Mouse (Mus musculus) limb, embryonic 13.5 days (tissue): Measurements from ENCODE around the gene Shc2. TPM values are rescaled to one million over a fixed set of nuclear protein-coding genes. Genes with fewer than 3 reads are reported as not detected.

Experiments
- ATAC-seq: fragments of 200-750 bp; cut with Nextera tagmentation; 2 replicates; pipeline ENCODE4 v1.8.0; 2017; ENCODE audit warnings: low read depth, moderate number of reproducible peaks, moderate TSS enrichment; ENCODE audit not compliant: low FRiP score
- H3K27ac ChIP-seq: fragments of 300-500 bp; sonication (generic); 2 replicates; pipeline ENCODE4 v1.5.1; 2015; ENCODE audit warnings: inconsistent platforms, mild to moderate bottlenecking, moderate library complexity
- H3K27me3 ChIP-seq: fragments of 300-500 bp; sonication (generic); 2 replicates; pipeline ENCODE4 v1.6.1; 2015; ENCODE audit warnings: mild to moderate bottlenecking, inconsistent platforms
- H3K36me3 ChIP-seq: fragments of 300-500 bp; sonication (generic); 2 replicates; pipeline ENCODE4 v1.6.1; 2015; ENCODE audit warnings: inconsistent platforms, mild to moderate bottlenecking, moderate library complexity
- H3K4me1 ChIP-seq: fragments of 300-500 bp; sonication (generic); 2 replicates; pipeline ENCODE4 v1.6.1; 2015; ENCODE audit warnings: inconsistent platforms
- H3K4me2 ChIP-seq: fragments of 300-500 bp; sonication (generic); replicated peaks from 2 replicates; pipeline ENCODE4 v1.6.1; 2015; ENCODE audit warnings: inconsistent platforms, mild to moderate bottlenecking, moderate library complexity
- H3K4me3 ChIP-seq: fragments of 300-500 bp; sonication (generic); 2 replicates; pipeline ENCODE4 v1.5.1; 2015; ENCODE audit warnings: moderate library complexity, mild to moderate bottlenecking, inconsistent platforms
- H3K9ac ChIP-seq: fragments of 300-500 bp; sonication (generic); 2 replicates; pipeline ENCODE4 v1.6.1; 2015; ENCODE audit warnings: mild to moderate bottlenecking, inconsistent platforms
- H3K9me3 ChIP-seq: fragments of 300-500 bp; sonication (generic); 2 replicates; pipeline ENCODE4 v1.6.1; 2016; ENCODE audit warnings: inconsistent platforms
- WGBS: fragments of 180-500 bp; shearing (Covaris S2); methylation state at CpG from one replicate; pipeline ENCODE4 v1.1.7; 2015; 5-methylcytosine and 5-hydroxymethylcytosine counted together
- polyA plus RNA-seq: library from polyadenylated mRNA; unstranded; fragments of >200 nt; fragmentation: Nextera tagmentation; extraction: Ambion mirVana; gene quantifications from 2 replicates; pipeline ENCODE4 v1.2.1, GENCODE M21; 2015

The Shc2 gene
- polyA plus RNA-seq, 1 experiment from 2014 or later: 11.9 TPM

DNA sequence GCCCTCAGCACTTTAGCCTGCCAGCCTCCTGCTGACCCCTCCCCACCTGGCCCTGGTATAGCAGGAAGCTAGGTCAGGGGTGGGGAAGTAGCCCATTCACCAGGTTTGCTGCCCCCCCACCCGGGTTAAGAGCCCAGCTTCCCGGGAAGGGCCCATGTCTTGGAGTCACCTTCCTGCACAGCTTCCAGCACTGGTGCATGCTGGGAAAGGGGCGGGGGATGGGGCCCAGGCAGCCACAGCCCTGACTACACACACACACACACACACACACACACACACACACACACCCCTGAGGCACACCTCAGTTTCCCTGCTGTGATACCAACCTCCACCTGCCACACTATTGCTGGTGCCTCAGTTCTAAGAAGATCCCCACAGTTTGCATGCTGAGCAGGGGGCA, 24.1 kb upstream of the Shc2 start:
- 0 out of 2 replicates have a peak, but pooled peaks cover 2% of the 10 kb centered on the region for H3K4me1 ChIP-seq
- H3K27ac ChIP-seq: no peak overlapping the region
- WGBS: 36% methylated on average over 3 of the region's 3 CpGs
- no peak overlapping the region for H3K4me2 ChIP-seq
- no peaks in the 10 kb centered on the region for H3K27me3 ChIP-seq
- H3K9ac ChIP-seq: no peak overlapping the region
- no peak overlapping the region for H3K4me3 ChIP-seq
- no peaks in the 10 kb centered on the region for H3K36me3 ChIP-seq
- H3K9me3 ChIP-seq: no peaks in the 10 kb centered on the region
- no peak for ATAC-seq

DNA sequence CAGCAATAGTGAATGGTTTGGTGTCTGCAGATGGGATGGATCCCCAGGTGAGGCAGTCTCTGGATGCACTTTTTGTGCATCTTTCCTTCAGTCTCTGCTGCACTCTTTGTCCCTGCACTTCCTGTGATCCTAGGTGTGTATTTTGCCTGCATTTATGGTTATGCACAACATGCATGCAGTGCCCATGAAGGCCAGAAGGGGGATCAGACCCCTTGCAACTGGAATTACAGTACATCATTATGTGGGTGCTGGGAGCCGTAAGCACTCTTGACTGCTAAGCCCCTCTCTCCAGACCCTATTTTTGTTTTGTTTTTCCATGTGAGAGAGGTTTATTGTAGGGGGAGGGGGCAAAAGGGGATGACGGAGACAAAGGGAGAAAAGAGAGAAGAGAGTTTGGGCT, 22.6 kb upstream of the Shc2 start:
- Histone ChIP-seq H3K4me2 (no peak overlapping the region), H3K4me1 (0 out of 2 replicates have a peak, but pooled peaks cover 2% of the 10 kb centered on the region), H3K9ac (no peak overlapping the region), H3K9me3 (no peaks in the 10 kb centered on the region), H3K27ac (no peak overlapping the region), H3K36me3 (no peaks in the 10 kb centered on the region), H3K4me3 (no peak overlapping the region), H3K27me3 (no peaks in the 10 kb centered on the region; the same call in 1 of the 2 replicates)
- WGBS: 72% methylated on average over 2 of the region's 2 CpGs
- no peak for ATAC-seq

DNA sequence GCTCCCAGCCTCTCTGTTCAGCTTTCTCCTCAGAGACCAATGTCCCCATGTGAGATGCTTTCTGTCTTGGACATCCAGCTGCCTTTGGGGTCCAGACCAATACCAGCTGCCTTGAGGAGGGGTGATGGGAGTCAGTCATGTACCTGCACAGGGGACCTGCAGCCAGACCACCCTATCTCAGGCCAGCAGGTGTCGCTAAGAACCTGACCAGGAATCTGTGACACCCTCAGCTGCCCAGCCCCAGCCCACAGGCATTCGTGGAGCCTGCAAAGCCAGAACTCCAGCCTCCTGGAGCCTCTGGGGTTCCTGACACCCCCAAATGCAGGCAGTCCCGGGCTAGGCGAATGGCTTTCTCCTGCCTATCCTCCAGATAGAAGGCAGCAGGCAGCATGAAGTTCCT, 21.1 kb upstream of the Shc2 start:
- Histone ChIP-seq H3K4me1 (peaks cover 7% of the 10 kb centered on the region; the same call in 1 of the 2 replicates), H3K9me3 (no peaks in the 10 kb centered on the region), H3K4me2 (no peak overlapping the region), H3K9ac (no peak overlapping the region), H3K27ac (no peak overlapping the region), H3K27me3 (no peaks in the 10 kb centered on the region; the same call in 1 of the 2 replicates), H3K36me3 (no peaks in the 10 kb centered on the region), H3K4me3 (no peak overlapping the region)
- WGBS: 19% methylated on average over 4 of the region's 4 CpGs
- no peak for ATAC-seq

DNA sequence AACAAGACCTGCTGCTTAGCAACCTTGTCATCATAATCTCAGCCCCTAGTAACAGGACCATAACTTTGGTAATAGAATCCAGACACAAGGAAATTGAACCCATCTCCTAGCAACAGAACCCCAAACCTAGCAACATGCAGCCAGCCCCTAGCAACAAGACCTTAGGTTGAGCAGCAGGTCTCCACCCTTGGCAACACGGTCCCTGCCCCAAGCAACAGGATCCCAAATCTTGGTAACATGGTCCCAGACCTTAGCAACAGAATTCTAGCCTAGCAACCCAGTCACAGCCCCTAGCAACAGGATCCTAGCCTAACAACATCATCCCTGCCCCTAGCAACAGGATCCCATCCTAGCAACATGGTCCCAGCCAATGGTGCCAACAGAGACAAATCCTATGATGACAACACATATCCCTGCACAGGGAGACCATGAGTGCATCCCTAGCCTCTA, 17.3 kb upstream of the Shc2 start:
- Histone ChIP-seq H3K4me3 (no peak overlapping the region), H3K36me3 (no peaks in the 10 kb centered on the region), H3K4me2 (no peak overlapping the region), H3K4me1 (peaks cover 7% of the 10 kb centered on the region; the same call in 1 of the 2 replicates), H3K9ac (no peak overlapping the region), H3K27me3 (peaks cover 5% of the 10 kb centered on the region; the same call in 1 of the 2 replicates), H3K27ac (no peak overlapping the region), H3K9me3 (no peaks in the 10 kb centered on the region)
- peak; percentile 84 for ATAC-seq
- 0% methylated on average over 1 of the region's 1 CpGs for WGBS

GRCm38 (mm10) chr10:79652789-79653188, 15.1 kb upstream of the Shc2 start:
- Histone ChIP-seq H3K4me1 (peaks cover 5% of the 10 kb centered on the region; the same call in 1 of the 2 replicates), H3K9me3 (no peaks in the 10 kb centered on the region), H3K4me2 (no peak overlapping the region), H3K4me3 (no peak overlapping the region), H3K9ac (no peak overlapping the region), H3K27ac (no peak overlapping the region), H3K27me3 (peaks cover 5% of the 10 kb centered on the region; the same call in 1 of the 2 replicates), H3K36me3 (no peaks in the 10 kb centered on the region)
- ATAC-seq: no peak
- 77% methylated on average over 7 of the region's 7 CpGs for WGBS

GRCm38 (mm10) chr10:79649070-79649751, 11.5 kb upstream of the Shc2 start:
- Histone ChIP-seq H3K4me1 (no peaks in the 10 kb centered on the region), H3K9ac (no peak overlapping the region), H3K27me3 (0 out of 2 replicates have a peak, but pooled peaks cover 5% of the 10 kb centered on the region), H3K4me2 (no peak overlapping the region), H3K36me3 (no peaks in the 10 kb centered on the region), H3K4me3 (no peak overlapping the region), H3K27ac (no peak overlapping the region), H3K9me3 (no peaks in the 10 kb centered on the region)
- ATAC-seq: peak; percentile 38; the same call in 1 of the 2 replicates
- WGBS: 31% methylated on average over 7 of the region's 7 CpGs

- H3K9me3 ChIP-seq: no peaks in the 10 kb centered on the region
- H3K27ac ChIP-seq: no peak within 1 kb of the TSS
- WGBS: 69% methylated on average over 8 of the region's 8 CpGs
- no peaks in the 10 kb centered on the region for H3K4me1 ChIP-seq
- H3K9ac ChIP-seq: peak within 1 kb of the TSS; percentile 19; the same call in 1 of the 2 replicates
- H3K36me3 ChIP-seq: no peaks in the 10 kb centered on the region
- no peak within 1 kb of the TSS for H3K4me2 ChIP-seq
- H3K4me3 ChIP-seq: no peak within 1 kb of the TSS
- ATAC-seq: 0 out of 2 replicates have a peak, but pooled peaks have one; percentile 20
- no peaks in the 10 kb centered on the region for H3K27me3 ChIP-seq
These were observed 8.0 kb upstream of the Shc2 start, which contains the start of gene Odf3l2 for GRCm38 (mm10) chr10:79645711-79646110. TSS of gene Odf3l2 (minus strand) at chr10:79645738.

DNA sequence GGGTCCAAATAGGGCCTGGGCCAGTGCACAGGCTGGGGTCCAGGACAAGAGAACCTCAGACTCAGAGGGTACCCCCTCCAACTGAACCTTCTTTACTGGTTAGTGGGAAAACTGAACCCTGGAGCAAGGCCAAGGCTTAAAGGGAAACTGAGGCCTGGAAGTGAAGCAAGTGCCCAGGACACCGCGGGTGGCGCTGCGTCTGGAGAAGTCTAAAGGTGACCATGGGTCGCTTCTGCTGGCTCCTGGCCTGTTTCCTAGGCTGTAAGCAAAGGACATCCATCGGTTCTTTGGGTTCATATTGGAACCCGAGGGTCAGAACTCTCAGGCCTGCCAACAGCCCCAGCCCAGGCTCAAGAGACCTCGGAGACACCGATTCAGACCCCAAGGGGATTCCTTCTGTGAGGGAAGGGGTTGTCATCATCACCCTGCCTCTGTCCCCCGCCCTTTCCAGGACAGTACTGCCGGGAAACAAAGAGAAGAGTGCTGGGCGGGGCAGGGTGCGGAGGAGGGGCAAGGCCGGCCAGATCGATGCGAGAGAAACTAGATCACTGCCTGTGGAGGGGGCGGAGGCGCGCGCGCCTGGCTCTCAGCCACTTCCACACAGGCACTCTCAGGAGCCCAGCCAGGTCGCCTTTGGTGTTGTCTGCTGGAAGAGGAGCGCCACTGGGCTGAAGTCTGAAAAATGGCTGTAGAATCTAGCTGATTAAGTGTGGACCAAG, 927 bp upstream of the Shc2 start:
- peak; percentile 57; the same call in 1 of the 2 replicates for ATAC-seq
- H3K9me3 ChIP-seq: no peaks in the 10 kb centered on the region
- H3K4me3 ChIP-seq: peak overlapping the region; percentile 90
- H3K27me3 ChIP-seq: peaks cover 37% of the 10 kb centered on the region
- peak overlapping the region; percentile 57 for H3K9ac ChIP-seq
- WGBS: 7% methylated on average over 23 of the region's 23 CpGs
- H3K4me2 ChIP-seq: peak overlapping the region; percentile 93
- no peaks in the 10 kb centered on the region for H3K36me3 ChIP-seq
- peaks cover 22% of the 10 kb centered on the region for H3K4me1 ChIP-seq
- no peak overlapping the region for H3K27ac ChIP-seq

- H3K4me3 ChIP-seq: peak overlapping the region; percentile 90; the same call in 1 of the 2 replicates
These were observed 1.4 kb downstream of the Shc2 start for GRCm38 (mm10) chr10:79636287-79636686.

GRCm38 (mm10) chr10:79633006-79633777, 4.5 kb downstream of the Shc2 start:
- Histone ChIP-seq H3K4me1 (peaks cover 9% of the 10 kb centered on the region), H3K9me3 (no peaks in the 10 kb centered on the region), H3K9ac (no peak overlapping the region), H3K4me2 (no peak overlapping the region), H3K36me3 (no peaks in the 10 kb centered on the region), H3K27me3 (peaks cover 12% of the 10 kb centered on the region), H3K4me3 (no peak overlapping the region), H3K27ac (no peak overlapping the region)
- no peak for ATAC-seq
- WGBS: 82% methylated on average over 17 of the region's 17 CpGs

More at GRCm38 (mm10) chr10:79636287-79636686, 1.4 kb downstream of the Shc2 start:
- no peak for ATAC-seq
- H3K27me3 ChIP-seq: peaks cover 37% of the 10 kb centered on the region
- 83% methylated on average over 8 of the region's 8 CpGs for WGBS
- H3K36me3 ChIP-seq: no peaks in the 10 kb centered on the region
- H3K4me1 ChIP-seq: peaks cover 22% of the 10 kb centered on the region
- H3K4me2 ChIP-seq: peak overlapping the region; percentile 93
- H3K9ac ChIP-seq: no peak overlapping the region
- H3K9me3 ChIP-seq: no peaks in the 10 kb centered on the region
- no peak overlapping the region for H3K27ac ChIP-seq

DNA sequence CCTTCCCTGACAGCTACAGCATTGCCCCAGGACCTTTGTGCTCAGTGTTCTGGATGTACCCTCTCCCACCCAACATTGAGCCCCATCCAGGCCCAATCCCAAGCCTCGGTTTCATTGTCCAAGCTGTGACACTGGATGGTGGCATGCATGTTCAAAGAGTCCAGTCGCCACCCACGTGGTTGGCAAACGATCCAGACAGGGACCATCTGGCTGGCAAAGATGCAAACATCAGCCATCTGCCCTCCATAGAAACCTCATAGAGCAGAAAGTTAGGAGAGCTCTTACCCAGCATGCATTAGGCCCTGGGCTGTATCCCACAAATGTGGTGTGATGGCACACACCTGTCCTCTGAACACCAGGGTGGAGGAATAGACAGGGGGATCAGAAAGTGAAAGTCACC, 6.3 kb downstream of the Shc2 start:
- H3K27me3 ChIP-seq: 0 out of 2 replicates have a peak, but pooled peaks cover 4% of the 10 kb centered on the region
- ATAC-seq: no peak
- no peak overlapping the region for H3K9ac ChIP-seq
- no peak overlapping the region for H3K27ac ChIP-seq
- no peaks in the 10 kb centered on the region for H3K4me1 ChIP-seq
- 81% methylated on average over 4 of the region's 4 CpGs for WGBS
- H3K36me3 ChIP-seq: no peaks in the 10 kb centered on the region; the same call in 1 of the 2 replicates
- H3K9me3 ChIP-seq: no peaks in the 10 kb centered on the region
- no peak overlapping the region for H3K4me2 ChIP-seq
- H3K4me3 ChIP-seq: no peak overlapping the region
